8 mouse cellular contexts compared by ENCODE assay signal in genomic region chr7:127214521-127214920, GRCm38 (mm10). TPM values are rescaled to one million over a fixed set of nuclear protein-coding genes. Genes with fewer than 3 reads are reported as not detected.
A peak's percentile ranks its signal among the peaks of the same experiment; 100 is the strongest.
DNase-seq lines count a peak whose midpoint lies in the region; ATAC-seq and TF ChIP-seq lines count a peak whose summit lies in the region.

No protein-coding gene starts in this region.

- no peaks in the 10 kb centered on the region for H3K9me3 ChIP-seq in hindbrain, embryonic 10.5 days
- H3K9me3 ChIP-seq in hindbrain, embryonic 11.5 days (ENCODE audit: control insufficient read depth, low read length): no peaks in the 10 kb centered on the region
- H3K9me3 ChIP-seq in hindbrain, embryonic 14.5 days (ENCODE audit: control insufficient read depth, low read length): no peaks in the 10 kb centered on the region
- H3K9me3 ChIP-seq in midbrain, embryonic 15.5 days: no peaks in the 10 kb centered on the region

- no peak overlapping the region for H3K9ac ChIP-seq in hindbrain, embryonic 11.5 days (ENCODE audit: low read depth, low read length)
- H3K9ac ChIP-seq in hindbrain, embryonic 14.5 days: peak overlapping the region; percentile 17; the same call in 1 of the 2 replicates
- no peak overlapping the region for H3K9ac ChIP-seq in midbrain, embryonic 15.5 days

- H3K27me3 ChIP-seq in hindbrain, embryonic 10.5 days (ENCODE audit: insufficient read depth, poor library complexity, severe bottlenecking): peaks cover 37% of the 10 kb centered on the region
- H3K27me3 ChIP-seq in hindbrain, embryonic 11.5 days (ENCODE audit: control insufficient read depth, insufficient read depth, low read length): peaks cover 10% of the 10 kb centered on the region; the same call in 1 of the 2 replicates
- peaks cover 9% of the 10 kb centered on the region; the same call in 1 of the 2 replicates for H3K27me3 ChIP-seq in hindbrain, embryonic 14.5 days (ENCODE audit: control insufficient read depth, insufficient read depth, low read length)
- 0 out of 2 replicates have a peak, but pooled peaks cover 4% of the 10 kb centered on the region for H3K27me3 ChIP-seq in midbrain, embryonic 15.5 days (replicated peaks)

- intact Hi-C loops in left cerebral cortex, postnatal 14 days (cut with DNase I): no loop called here

- WGBS in hindbrain, embryonic 10.5 days: 23% methylated on average over 21 of the region's 21 CpGs
- 27% methylated on average over 21 of the region's 21 CpGs for WGBS in hindbrain, embryonic 11.5 days
- WGBS in hindbrain, embryonic 14.5 days: 37% methylated on average over 21 of the region's 21 CpGs
- WGBS in midbrain, embryonic 15.5 days: 35% methylated on average over 21 of the region's 21 CpGs

- peak overlapping the region; percentile 42 for H3K4me3 ChIP-seq in hindbrain, embryonic 10.5 days
- H3K4me3 ChIP-seq in hindbrain, embryonic 11.5 days (ENCODE audit: low read depth, low read length): no peak overlapping the region
- peak overlapping the region; percentile 15; the same call in 1 of the 2 replicates for H3K4me3 ChIP-seq in cortical plate, adult 2 months (ENCODE audit: insufficient read depth, low read length)
- no peak overlapping the region for H3K4me3 ChIP-seq in hindbrain, embryonic 14.5 days (replicated peaks; ENCODE audit: low read length)
- H3K4me3 ChIP-seq in midbrain, embryonic 15.5 days: no peak overlapping the region

- no peak for TF ChIP-seq POLR2A in cortical plate, adult 2 months (IDR thresholded peaks at IDR 0.05; ENCODE audit: extremely low read depth, insufficient read depth, low read length)

- no peak overlapping the region for H3K27ac ChIP-seq in hindbrain, embryonic 10.5 days
- no peak overlapping the region for H3K27ac ChIP-seq in hindbrain, embryonic 11.5 days (ENCODE audit: low read depth, low read length)
- no peak overlapping the region for H3K27ac ChIP-seq in cortical plate, adult 2 months (ENCODE audit: insufficient read depth, low read length)
- no peak overlapping the region for H3K27ac ChIP-seq in hindbrain, embryonic 14.5 days
- H3K27ac ChIP-seq in midbrain, embryonic 15.5 days: no peak overlapping the region

- no peak overlapping the region for H3K4me2 ChIP-seq in hindbrain, embryonic 11.5 days (replicated peaks; ENCODE audit: low read depth, low read length)
- H3K4me2 ChIP-seq in hindbrain, embryonic 14.5 days (replicated peaks): peak overlapping the region; percentile 44
- H3K4me2 ChIP-seq in midbrain, embryonic 15.5 days: 0 out of 2 replicates have a peak overlapping the region, but pooled peaks have one; percentile 47

- no peak for ATAC-seq in hindbrain, embryonic 11.5 days (ENCODE audit: low FRiP score)
- no peak for ATAC-seq in hindbrain, embryonic 14.5 days (ENCODE audit: low FRiP score)
- no peak for ATAC-seq in midbrain, embryonic 15.5 days (replicated peaks)
- ATAC-seq in erythroid progenitor cell, adult 5-6 weeks (replicated peaks; ENCODE audit: low FRiP score, poor library complexity, severe bottlenecking): no peak
- no peak for ATAC-seq in monocyte, adult 5-6 weeks (replicated peaks; ENCODE audit: insufficient number of reproducible peaks, low FRiP score, low TSS enrichment, poor library complexity, severe bottlenecking)

- TF ChIP-seq CTCF in cortical plate, adult 2 months (IDR thresholded peaks at IDR 0.05; ENCODE audit: extremely low read depth, insufficient read depth, low read length): no peak

- 0 out of 2 replicates have a peak, but pooled peaks cover 4% of the 10 kb centered on the region for H3K36me3 ChIP-seq in hindbrain, embryonic 10.5 days
- H3K36me3 ChIP-seq in hindbrain, embryonic 11.5 days (ENCODE audit: control insufficient read depth, insufficient read depth, low read length): no peaks in the 10 kb centered on the region
- H3K36me3 ChIP-seq in hindbrain, embryonic 14.5 days (replicated peaks; ENCODE audit: control insufficient read depth, insufficient read depth): no peaks in the 10 kb centered on the region
- H3K36me3 ChIP-seq in midbrain, embryonic 15.5 days (replicated peaks): no peaks in the 10 kb centered on the region

- DNase-seq in hindbrain, embryonic 10.5 days (ENCODE audit: low spot score): no peak
- DNase-seq in hindbrain, embryonic 11.5 days (ENCODE audit: low spot score): no peak
- DNase-seq in hindbrain, embryonic 14.5 days (ENCODE audit: low spot score): no peak
- DNase-seq in left cerebral cortex, postnatal 14 days (ENCODE audit: low spot score in 2 of 2): no peak

- peaks cover 23% of the 10 kb centered on the region; the same call in 1 of the 2 replicates for H3K4me1 ChIP-seq in hindbrain, embryonic 10.5 days (replicated peaks)
- no peaks in the 10 kb centered on the region for H3K4me1 ChIP-seq in hindbrain, embryonic 11.5 days (replicated peaks; ENCODE audit: control insufficient read depth, insufficient read depth, low read length)
- 0 out of 2 replicates have a peak, but pooled peaks cover 2% of the 10 kb centered on the region for H3K4me1 ChIP-seq in cortical plate, adult 2 months (ENCODE audit: control insufficient read depth, insufficient read depth, low read length)
- H3K4me1 ChIP-seq in hindbrain, embryonic 14.5 days (replicated peaks; ENCODE audit: control insufficient read depth, insufficient read depth, low read length): peaks cover 4% of the 10 kb centered on the region; the same call in 1 of the 2 replicates
- H3K4me1 ChIP-seq in midbrain, embryonic 15.5 days: peaks cover 12% of the 10 kb centered on the region

RNA-seq across cellular contexts. Expression of gene Mylpf, which starts 5.8 kb away (rescaled TPM):
- polyA plus RNA-seq in hindbrain, embryonic 10.5 days (2016; fragmentation: Nextera tagmentation; extraction: Ambion mirVana): 13.0 and 17.7 TPM in 2 replicates
- polyA plus RNA-seq in hindbrain, embryonic 11.5 days (2014; fragmentation: Nextera tagmentation; extraction: Ambion mirVana): 24.1 and 26.5 TPM in 2 replicates
- polyA plus RNA-seq in cortical plate, adult 2 months (2012; rRNA removed): 2.0 and 2.2 TPM in 2 replicates
- 2.2 and 2.8 TPM in 2 replicates for polyA plus RNA-seq in hindbrain, embryonic 14.5 days (2014; fragmentation: Nextera tagmentation; extraction: Ambion mirVana)
- polyA plus RNA-seq in midbrain, embryonic 15.5 days (2015; fragmentation: Nextera tagmentation; extraction: Ambion mirVana): 3.9 and 5.0 TPM in 2 replicates
- 1 to 10 TPM; 1.7 to 4.2 TPM for total RNA-seq in left cerebral cortex, postnatal 14 days (2021)
- 24.3 and 28.1 TPM in 2 replicates for total RNA-seq in erythroid progenitor cell, adult 5-6 weeks (2015; ENCODE audit: low replicate concordance)
- 25.7 and 48.9 TPM in 2 replicates for total RNA-seq in erythroid progenitor cell, adult 5-6 weeks (2017; ENCODE audit: low replicate concordance)
- 8.7 to 33.8 TPM (median 15.4 TPM) in 3 replicates for total RNA-seq in monocyte, adult 5-6 weeks (2017)

RNA-seq across cellular contexts. Expression of gene Tbc1d10b, which starts 6.3 kb away (rescaled TPM):
- polyA plus RNA-seq in hindbrain, embryonic 10.5 days (2016; fragmentation: Nextera tagmentation; extraction: Ambion mirVana): 25.6 and 28.2 TPM in 2 replicates
- polyA plus RNA-seq in hindbrain, embryonic 11.5 days (2014; fragmentation: Nextera tagmentation; extraction: Ambion mirVana): 18.7 and 19.1 TPM in 2 replicates
- polyA plus RNA-seq in cortical plate, adult 2 months (2012; rRNA removed): 70.4 and 76.0 TPM in 2 replicates
- polyA plus RNA-seq in hindbrain, embryonic 14.5 days (2014; fragmentation: Nextera tagmentation; extraction: Ambion mirVana): 24.6 and 33.0 TPM in 2 replicates
- polyA plus RNA-seq in midbrain, embryonic 15.5 days (2015; fragmentation: Nextera tagmentation; extraction: Ambion mirVana): 39.6 and 44.8 TPM in 2 replicates
- total RNA-seq in left cerebral cortex, postnatal 14 days (2021): 10 to 100 TPM; 82.8 to 83.9 TPM
- total RNA-seq in erythroid progenitor cell, adult 5-6 weeks (2015; ENCODE audit: low replicate concordance): 25.6 and 36.4 TPM in 2 replicates
- total RNA-seq in erythroid progenitor cell, adult 5-6 weeks (2017; ENCODE audit: low replicate concordance): 85.3 and 173 TPM in 2 replicates
- total RNA-seq in monocyte, adult 5-6 weeks (2017): 52.5 to 106 TPM (median 85.1 TPM) in 3 replicates

RNA-seq across cellular contexts. Expression of gene Zfp553, which starts 18.3 kb away (rescaled TPM):
- 78.7 and 81.0 TPM in 2 replicates for polyA plus RNA-seq in hindbrain, embryonic 10.5 days (2016; fragmentation: Nextera tagmentation; extraction: Ambion mirVana)
- 26.5 and 29.7 TPM in 2 replicates for polyA plus RNA-seq in hindbrain, embryonic 11.5 days (2014; fragmentation: Nextera tagmentation; extraction: Ambion mirVana)
- 13.5 and 15.5 TPM in 2 replicates for polyA plus RNA-seq in cortical plate, adult 2 months (2012; rRNA removed)
- 25.0 TPM in 2 replicates for polyA plus RNA-seq in hindbrain, embryonic 14.5 days (2014; fragmentation: Nextera tagmentation; extraction: Ambion mirVana)
- polyA plus RNA-seq in midbrain, embryonic 15.5 days (2015; fragmentation: Nextera tagmentation; extraction: Ambion mirVana): 63.7 and 64.1 TPM in 2 replicates
- total RNA-seq in left cerebral cortex, postnatal 14 days (2021): 10 to 100 TPM; 17.7 to 19.2 TPM
- 2.5 and 2.9 TPM in 2 replicates for total RNA-seq in erythroid progenitor cell, adult 5-6 weeks (2015; ENCODE audit: low replicate concordance)
- total RNA-seq in erythroid progenitor cell, adult 5-6 weeks (2017; ENCODE audit: low replicate concordance): 0.77 and 10.0 TPM in 2 replicates
- total RNA-seq in monocyte, adult 5-6 weeks (2017): 3.9 to 9.8 TPM (median 5.7 TPM) in 3 replicates

RNA-seq across cellular contexts. Expression of gene Sept1, which starts 18.4 kb away (rescaled TPM):
- polyA plus RNA-seq in hindbrain, embryonic 10.5 days (2016; fragmentation: Nextera tagmentation; extraction: Ambion mirVana): 32.4 and 33.8 TPM in 2 replicates
- polyA plus RNA-seq in hindbrain, embryonic 11.5 days (2014; fragmentation: Nextera tagmentation; extraction: Ambion mirVana): 23.7 and 30.0 TPM in 2 replicates
- 9.2 and 10.4 TPM in 2 replicates for polyA plus RNA-seq in cortical plate, adult 2 months (2012; rRNA removed)
- 8.3 and 9.2 TPM in 2 replicates for polyA plus RNA-seq in hindbrain, embryonic 14.5 days (2014; fragmentation: Nextera tagmentation; extraction: Ambion mirVana)
- polyA plus RNA-seq in midbrain, embryonic 15.5 days (2015; fragmentation: Nextera tagmentation; extraction: Ambion mirVana): 17.0 and 18.2 TPM in 2 replicates
- 1 to 10 TPM; 5.9 to 6.3 TPM for total RNA-seq in left cerebral cortex, postnatal 14 days (2021)
- 36.0 and 65.2 TPM in 2 replicates for total RNA-seq in erythroid progenitor cell, adult 5-6 weeks (2015; ENCODE audit: low replicate concordance)
- 24.0 and 44.4 TPM in 2 replicates for total RNA-seq in erythroid progenitor cell, adult 5-6 weeks (2017; ENCODE audit: low replicate concordance)
- 117 to 359 TPM (median 130 TPM) in 3 replicates for total RNA-seq in monocyte, adult 5-6 weeks (2017)

RNA-seq across cellular contexts. Expression of gene Cd2bp2, which starts 18.7 kb away (rescaled TPM):
- polyA plus RNA-seq in hindbrain, embryonic 10.5 days (2016; fragmentation: Nextera tagmentation; extraction: Ambion mirVana): 94.4 and 96.0 TPM in 2 replicates
- 64.7 and 76.2 TPM in 2 replicates for polyA plus RNA-seq in hindbrain, embryonic 11.5 days (2014; fragmentation: Nextera tagmentation; extraction: Ambion mirVana)
- 85.0 and 99.3 TPM in 2 replicates for polyA plus RNA-seq in cortical plate, adult 2 months (2012; rRNA removed)
- 63.7 and 64.9 TPM in 2 replicates for polyA plus RNA-seq in hindbrain, embryonic 14.5 days (2014; fragmentation: Nextera tagmentation; extraction: Ambion mirVana)
- 82.1 and 82.6 TPM in 2 replicates for polyA plus RNA-seq in midbrain, embryonic 15.5 days (2015; fragmentation: Nextera tagmentation; extraction: Ambion mirVana)
- 10 to 100 TPM; 73.9 to 84.5 TPM for total RNA-seq in left cerebral cortex, postnatal 14 days (2021)
- 18.7 and 25.2 TPM in 2 replicates for total RNA-seq in erythroid progenitor cell, adult 5-6 weeks (2015; ENCODE audit: low replicate concordance)
- 43.6 and 63.3 TPM in 2 replicates for total RNA-seq in erythroid progenitor cell, adult 5-6 weeks (2017; ENCODE audit: low replicate concordance)
- total RNA-seq in monocyte, adult 5-6 weeks (2017): 48.7 to 89.2 TPM (median 59.8 TPM) in 3 replicates

Comparison
In these comparisons a context has a peak if more than half of its experiments do, and no peak if none do; other contexts are left out.
1. H3K4me3 ChIP-seq: peak in hindbrain, embryonic 10.5 days (single experiment) and cortical plate, adult 2 months (single experiment); none in hindbrain, embryonic 11.5 days (single experiment), hindbrain, embryonic 14.5 days (single experiment) and midbrain, embryonic 15.5 days (single experiment).